Mouse (Mus musculus): ENCODE results near the gene Ndc1.

The Ndc1 gene

GRCm38 (mm10) chr4:107442288-107442687, 74.7 kb downstream of the Ndc1 start:
- no peak for DNase-seq (ENCODE audit: low read depth, low spot score)

GRCm38 (mm10) chr4:107442891-107443483, 75.4 kb downstream of the Ndc1 start:
- DNase-seq (ENCODE audit: low read depth, low spot score) = no peak

- no peak for DNase-seq (ENCODE audit: low read depth, low spot score)
Measured at GRCm38 (mm10) chr4:107443621-107444020, 76.0 kb downstream of the Ndc1 start.

GRCm38 (mm10) chr4:107448481-107448880, 80.9 kb downstream of the Ndc1 start:
- DNase-seq (ENCODE audit: low read depth, low spot score) = peak; percentile 33

GRCm38 (mm10) chr4:107449519-107449918, 81.9 kb downstream of the Ndc1 start:
- no peak for DNase-seq (ENCODE audit: low read depth, low spot score)

GRCm38 (mm10) chr4:107452266-107453015, 84.9 kb downstream of the Ndc1 start:
- no peak for DNase-seq (ENCODE audit: low read depth, low spot score)

- DNase-seq (ENCODE audit: low read depth, low spot score) = peak; percentile 83
Measured at GRCm38 (mm10) chr4:107453141-107453984, 85.8 kb downstream of the Ndc1 start.

- no peak for DNase-seq (ENCODE audit: low read depth, low spot score)
Measured at GRCm38 (mm10) chr4:107457602-107458001, 90.0 kb downstream of the Ndc1 start.

- no peak for DNase-seq (ENCODE audit: low read depth, low spot score)
Measured at GRCm38 (mm10) chr4:107458907-107459306, 91.3 kb downstream of the Ndc1 start.

GRCm38 (mm10) chr4:107459461-107459860, 91.9 kb downstream of the Ndc1 start:
- DNase-seq (ENCODE audit: low read depth, low spot score) = no peak

- no peak for DNase-seq (ENCODE audit: low read depth, low spot score)
Measured at GRCm38 (mm10) chr4:107460468-107460867, 92.9 kb downstream of the Ndc1 start.

Measured in A20 (cell line).